Mouse (Mus musculus) liver, adult 2 months (tissue): ENCODE data around the gene Cd40.

Experiments
- CTCF ChIP-seq: fragments of 200-500 bp; IDR thresholded peaks from 2 replicates; pipeline ENCODE4 v1.5.1; 2011; ENCODE audit warnings: low read depth, low read length, control low read depth
- POLR2A ChIP-seq: fragments of 200-500 bp; IDR thresholded peaks from 2 replicates; pipeline ENCODE4 v1.6.1; 2011; ENCODE audit warnings: low read length, control low read depth; ENCODE audit not compliant: insufficient read depth; ENCODE audit errors: extremely low read depth

DNA sequence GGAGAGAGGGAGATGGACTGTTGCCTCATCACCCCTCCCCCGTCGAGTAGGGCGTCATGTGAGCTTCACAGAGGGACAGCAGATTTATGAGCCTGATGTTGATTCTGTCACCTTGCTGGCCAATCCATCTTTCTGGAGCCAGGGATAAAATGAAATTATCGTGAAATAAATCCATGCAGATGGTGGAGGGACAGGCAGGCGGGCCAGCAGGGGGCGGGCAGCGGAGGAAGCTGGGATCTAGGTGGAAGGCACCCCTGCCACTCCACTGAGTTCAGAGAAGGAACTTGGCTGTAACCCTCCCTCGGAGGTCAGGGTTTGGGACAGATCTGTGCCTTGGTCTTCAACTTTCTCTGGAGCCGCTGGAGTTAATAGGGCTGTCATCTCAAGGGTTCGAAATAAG, 23.2 kb downstream of the Cd40 start:
- TF ChIP-seq POLR2A (no peak), CTCF (no peak)
